Mouse (Mus musculus): ENCODE measurements around the gene Wipf1. TPM values are rescaled to one million over a fixed set of nuclear protein-coding genes. Genes with fewer than 3 reads are reported as not detected.

Gene Wipf1
- total RNA-seq, 2 experiments from 2014 or later, result 9.7 to 10.8 TPM

DNA sequence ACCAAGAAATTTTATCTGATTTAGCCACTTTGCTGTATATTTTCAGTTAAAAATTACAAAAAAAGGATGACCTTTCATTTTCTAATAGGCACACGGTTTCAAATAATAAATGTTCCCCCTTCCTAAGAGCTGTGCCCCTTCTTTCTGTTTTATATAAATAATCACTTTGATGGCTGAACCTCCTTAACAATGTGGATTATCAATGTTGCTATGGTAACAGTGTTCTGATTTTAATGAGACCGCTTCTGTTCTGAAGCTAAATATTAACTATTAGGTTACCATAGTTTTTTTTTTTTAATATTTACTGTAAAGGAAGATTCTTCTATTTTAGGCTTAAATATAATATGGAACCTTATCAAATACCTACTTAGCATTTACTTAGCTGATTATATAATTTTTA lies 89.2 kb downstream of the Wipf1 start:
- DNase-seq (ENCODE audit: low spot score in 2 of 2), result no peak

DNA sequence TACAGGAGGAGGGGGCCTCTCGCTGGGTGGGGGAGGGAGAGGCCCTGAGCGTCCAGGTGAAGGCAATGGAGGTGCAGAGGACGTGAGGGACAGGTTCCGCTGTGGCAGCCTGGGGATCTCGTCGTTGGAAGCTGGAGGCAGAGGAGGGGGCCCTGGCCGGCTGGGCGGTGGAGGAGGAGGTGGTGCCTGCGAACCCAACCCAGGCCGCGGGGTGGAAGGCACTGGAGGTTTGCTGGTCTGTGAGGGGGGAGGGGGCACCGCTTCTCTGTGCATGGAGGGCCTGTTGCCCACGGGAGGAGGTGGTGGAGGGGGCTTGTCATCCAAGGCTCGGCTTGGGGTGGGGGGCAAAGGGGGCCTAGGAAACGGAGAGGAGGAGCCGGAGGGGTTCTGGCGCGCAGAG lies 92.6 kb downstream of the Wipf1 start:
- no peak for DNase-seq (ENCODE audit: low spot score in 2 of 2)

DNA sequence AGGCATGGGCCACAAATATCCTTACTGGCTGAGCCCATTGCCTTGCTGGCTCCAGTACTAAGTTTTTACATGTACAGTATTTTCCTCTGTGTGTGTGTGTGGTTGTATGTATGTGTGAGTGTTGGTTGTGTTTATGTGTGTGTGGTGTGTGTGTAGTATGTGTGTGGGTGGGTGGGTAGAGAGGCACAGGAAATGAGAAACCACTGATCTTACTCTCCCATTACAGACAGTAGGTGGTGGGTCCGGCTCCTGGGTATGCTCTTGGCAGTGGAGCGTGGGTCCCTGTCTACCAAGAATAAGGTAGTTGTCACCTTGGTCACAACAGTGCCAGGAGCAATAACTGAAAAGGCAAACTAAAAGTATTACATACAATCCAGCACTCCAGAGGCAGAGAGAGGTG lies 93.7 kb downstream of the Wipf1 start:
- DNase-seq (ENCODE audit: low spot score in 2 of 2), result no peak

DNA sequence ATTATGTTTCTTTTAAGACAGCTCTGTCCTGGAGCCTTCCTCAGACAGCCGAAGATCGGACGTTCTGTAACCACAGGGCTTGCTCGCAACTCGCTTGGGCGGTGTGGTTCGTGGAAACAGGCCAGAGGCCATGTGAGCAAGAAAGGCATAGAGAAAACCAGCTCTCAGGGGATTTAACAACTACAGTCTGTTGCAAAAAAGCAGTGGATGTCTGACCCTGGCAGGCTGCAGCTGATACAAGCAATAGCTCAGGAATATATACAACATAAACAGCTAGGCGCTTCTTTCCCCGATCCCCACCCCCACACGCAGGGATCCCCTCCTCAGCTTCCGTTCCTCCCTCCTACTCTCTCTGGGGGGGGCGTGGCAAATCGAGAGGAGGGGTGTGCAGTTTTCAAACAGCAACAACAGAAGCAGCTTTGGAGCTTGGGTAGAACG lies 97.6 kb downstream of the Wipf1 start:
- peak in 1 of 2 experiments; percentile 35 for DNase-seq (ENCODE audit: low spot score in 2 of 2)

DNA sequence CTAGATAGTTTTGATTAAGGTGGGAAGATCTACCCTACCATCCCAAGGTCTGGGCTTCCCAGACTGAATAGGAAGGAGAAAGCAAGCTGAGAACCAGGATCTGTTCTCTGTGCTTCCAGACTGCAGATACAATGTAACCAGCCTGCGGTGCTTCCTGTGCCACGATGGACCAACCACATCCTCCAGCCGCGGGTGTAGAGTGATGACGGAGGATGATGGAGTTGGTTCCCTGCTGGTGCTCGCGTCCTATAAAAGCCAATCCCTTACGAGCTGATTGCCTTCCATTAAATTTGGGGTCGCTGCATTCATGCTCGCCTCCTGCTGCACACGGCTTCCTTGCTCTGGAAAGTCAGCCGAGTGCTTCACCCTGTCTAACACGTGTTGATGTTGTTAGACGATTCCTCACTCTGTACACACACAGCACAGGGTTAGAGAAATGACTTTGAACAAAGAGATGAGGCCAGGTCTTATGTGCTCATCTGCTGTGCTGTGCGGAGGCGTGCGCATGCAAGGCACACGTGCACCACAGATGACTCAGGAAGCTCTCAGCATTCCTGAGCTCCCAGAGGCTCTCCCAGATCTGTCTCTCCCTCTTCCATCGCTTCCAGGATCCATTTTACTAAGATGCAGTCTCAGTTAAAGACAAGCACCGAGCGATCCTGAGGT lies 100.6 kb downstream of the Wipf1 start:
- DNase-seq (ENCODE audit: low spot score in 2 of 2), result no peak

DNA sequence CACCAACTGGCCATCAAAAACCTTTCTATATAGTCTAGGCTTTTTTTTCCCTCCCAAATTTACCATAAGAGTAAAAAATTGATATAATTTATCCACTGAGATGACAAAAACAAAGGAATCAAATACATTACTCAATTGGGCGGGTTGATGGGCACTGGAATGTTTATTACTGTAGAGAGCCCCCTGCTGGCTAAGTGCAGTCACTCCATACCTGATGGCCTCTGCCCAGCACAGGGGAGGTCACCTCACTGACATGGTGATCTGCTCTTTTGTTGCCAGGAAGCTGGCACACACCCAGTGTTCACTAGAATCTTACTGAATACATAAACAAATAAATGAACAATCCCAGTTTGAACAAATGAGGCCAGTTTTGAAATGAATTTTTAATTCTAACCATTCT lies 102.2 kb downstream of the Wipf1 start:
- DNase-seq (ENCODE audit: low spot score in 2 of 2), result peak in 1 of 2 experiments; percentile 34

DNA sequence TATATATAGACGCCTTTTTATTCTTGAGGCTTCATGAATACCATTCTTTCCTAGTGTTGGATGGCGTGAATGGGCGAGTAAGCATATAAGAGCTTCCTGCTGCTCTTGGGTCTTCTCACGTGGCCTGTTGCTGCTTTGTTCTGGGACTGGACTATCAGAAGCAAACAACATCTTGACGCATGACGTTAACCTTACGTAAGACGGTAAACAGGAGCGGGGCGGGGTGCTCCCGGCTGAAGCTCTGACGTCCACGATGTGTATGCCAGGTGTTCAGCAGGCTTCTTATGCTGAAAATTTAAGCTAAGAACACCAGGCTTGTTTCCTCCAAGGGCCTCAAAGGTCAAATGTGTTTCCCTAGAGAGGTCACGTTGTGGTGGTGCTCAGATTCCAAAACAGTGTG lies 103.7 kb downstream of the Wipf1 start:
- no peak for DNase-seq (ENCODE audit: low spot score in 2 of 2)

DNA sequence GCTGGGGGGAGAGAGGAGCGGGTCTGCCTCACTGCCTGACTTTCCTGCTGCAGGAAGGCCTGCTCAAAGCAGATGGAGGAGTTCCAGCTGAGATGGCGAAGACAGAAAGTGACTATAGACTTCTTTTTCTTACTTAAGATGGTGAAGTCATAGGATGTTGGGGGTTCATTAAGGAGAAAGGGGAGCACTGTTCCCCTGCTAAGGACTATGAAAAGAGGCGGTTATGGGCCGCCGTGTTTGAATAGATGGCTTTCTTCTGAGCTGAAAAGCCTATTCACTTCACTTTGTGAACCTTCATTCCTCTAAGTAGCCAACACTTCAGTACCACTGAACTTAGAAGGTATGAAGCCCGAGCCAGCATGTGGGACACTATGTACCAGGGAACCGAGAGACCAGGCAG lies 109.8 kb downstream of the Wipf1 start:
- DNase-seq (ENCODE audit: low spot score in 2 of 2), result no peak

DNA sequence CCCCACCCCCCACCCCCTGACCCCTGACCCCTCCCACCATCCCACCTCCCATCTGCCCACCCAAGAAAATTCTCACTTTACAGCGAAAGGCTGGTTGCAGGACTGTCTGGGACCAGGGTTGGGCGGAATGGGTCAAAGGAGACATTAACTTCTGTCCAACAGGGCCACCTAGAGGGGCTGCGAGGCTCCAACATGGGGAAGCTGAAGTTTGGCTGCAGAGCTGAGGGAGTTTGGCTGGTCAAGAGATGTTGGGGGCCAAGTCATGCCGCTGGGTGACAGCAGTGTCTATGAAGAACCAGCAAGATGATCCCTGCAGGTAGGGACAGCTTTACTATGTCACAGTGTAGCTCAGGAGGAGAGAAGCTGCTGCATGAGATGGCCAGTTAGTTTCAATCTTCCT lies 110.2 kb downstream of the Wipf1 start:
- DNase-seq (ENCODE audit: low spot score in 2 of 2), result peak; percentile 51 to 59

DNA sequence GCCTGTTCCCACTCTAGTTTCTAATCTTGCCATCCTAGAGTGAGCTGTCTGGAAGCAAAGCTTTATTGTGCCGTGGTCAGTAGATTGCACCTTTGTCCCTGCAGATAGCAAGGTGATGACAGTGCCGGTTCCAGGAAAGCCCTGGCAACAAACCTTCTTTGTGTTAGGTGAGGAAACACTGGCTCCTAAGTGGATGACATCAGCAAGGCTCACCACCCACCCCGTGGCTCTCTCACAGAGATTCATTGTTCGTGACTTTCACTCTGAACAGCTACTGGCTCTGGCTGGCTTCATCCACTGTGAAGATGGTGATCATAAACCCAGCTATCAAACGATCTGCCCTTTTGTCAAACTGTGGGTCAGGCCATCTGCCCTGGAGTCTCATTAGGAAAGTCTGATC lies 113.6 kb downstream of the Wipf1 start:
- DNase-seq (ENCODE audit: low spot score in 2 of 2), result no peak

DNA sequence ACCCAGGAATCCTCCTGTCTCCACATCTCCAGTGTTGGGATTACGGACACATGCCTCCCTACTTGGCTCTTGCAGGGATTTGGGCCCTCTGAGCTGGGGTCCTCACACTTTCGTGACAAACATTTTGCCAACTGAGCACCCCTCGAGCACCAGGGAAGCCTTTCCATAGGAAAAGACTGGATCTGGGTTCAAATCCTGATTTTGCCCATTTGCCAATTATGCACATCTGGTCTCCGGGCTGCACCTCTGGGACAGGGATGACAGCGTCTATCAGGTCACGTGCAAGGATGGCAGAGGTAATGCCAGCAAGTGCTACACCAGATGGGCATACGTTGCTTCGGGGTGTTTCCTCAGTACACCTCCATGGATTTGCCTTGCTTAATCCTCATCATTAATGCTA lies 119.5 kb downstream of the Wipf1 start:
- DNase-seq (ENCODE audit: low spot score in 2 of 2), result no peak

DNA sequence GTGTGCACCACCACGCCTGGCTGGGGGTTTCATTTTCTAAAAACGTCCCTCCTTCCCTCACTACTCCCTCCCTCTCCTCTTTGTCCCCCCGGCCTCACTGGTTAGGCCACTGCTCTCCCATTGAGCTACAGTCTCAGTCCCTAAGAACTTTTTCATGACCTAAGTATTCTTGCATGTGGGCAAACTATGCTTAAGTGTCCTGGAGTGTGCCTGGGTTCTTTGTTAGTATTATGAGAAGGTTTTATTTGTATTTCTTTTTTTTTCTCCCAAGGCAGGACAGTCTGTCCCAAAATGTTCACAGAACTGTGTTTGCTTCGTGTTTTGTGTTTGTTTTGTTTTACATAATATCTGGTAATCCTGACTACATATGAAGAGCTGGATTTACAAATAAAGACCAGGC lies 121.9 kb downstream of the Wipf1 start:
- DNase-seq (ENCODE audit: low spot score in 2 of 2), result no peak

DNA sequence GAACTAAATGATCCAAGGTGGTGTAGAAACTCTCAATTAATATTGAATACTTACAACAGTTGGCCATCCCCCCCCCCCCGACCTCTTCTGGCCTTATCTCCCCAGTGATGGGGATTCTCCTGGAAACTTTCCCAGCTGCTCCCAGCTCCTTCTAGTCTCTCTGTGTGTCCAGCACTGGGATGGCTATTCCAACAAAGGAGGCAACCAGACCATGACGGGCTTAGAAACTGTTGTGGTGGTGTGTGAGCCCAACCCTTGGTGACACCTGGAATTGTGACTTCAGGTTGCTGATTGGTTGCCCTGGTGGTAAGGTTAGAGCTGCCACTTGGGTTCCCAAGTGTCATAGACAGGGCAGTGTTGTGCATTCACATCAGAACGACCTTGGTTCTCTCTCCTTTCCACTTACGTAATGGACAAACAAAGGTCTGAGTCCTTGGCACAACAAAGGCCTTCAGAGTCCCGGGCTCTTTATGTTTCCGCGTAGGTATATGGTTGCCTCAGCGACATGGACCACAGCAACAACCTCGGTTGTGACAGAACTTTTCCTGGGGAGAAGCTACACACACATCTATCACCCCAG lies 123.1 kb downstream of the Wipf1 start:
- no peak for DNase-seq (ENCODE audit: low spot score in 2 of 2)

DNA sequence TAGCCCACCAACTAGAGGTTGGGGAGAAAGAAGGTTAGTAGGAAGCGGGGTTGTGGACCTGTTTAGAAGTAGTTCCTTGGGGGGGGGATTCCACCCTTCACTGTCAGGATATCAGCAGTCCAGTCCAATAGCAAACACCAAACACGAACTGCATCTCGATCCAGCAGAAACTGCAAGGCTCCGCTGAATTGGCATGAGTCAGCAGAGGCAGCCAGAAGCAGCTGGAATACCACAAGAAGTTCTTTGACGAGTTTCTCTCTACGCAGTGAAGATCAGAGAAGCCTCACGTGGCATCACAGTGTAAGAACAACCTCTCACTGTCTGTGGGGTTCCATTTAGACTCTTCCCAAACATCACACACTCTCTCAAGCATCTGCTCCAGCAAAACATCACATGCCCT lies 124.6 kb downstream of the Wipf1 start:
- DNase-seq (ENCODE audit: low spot score in 2 of 2), result no peak

DNA sequence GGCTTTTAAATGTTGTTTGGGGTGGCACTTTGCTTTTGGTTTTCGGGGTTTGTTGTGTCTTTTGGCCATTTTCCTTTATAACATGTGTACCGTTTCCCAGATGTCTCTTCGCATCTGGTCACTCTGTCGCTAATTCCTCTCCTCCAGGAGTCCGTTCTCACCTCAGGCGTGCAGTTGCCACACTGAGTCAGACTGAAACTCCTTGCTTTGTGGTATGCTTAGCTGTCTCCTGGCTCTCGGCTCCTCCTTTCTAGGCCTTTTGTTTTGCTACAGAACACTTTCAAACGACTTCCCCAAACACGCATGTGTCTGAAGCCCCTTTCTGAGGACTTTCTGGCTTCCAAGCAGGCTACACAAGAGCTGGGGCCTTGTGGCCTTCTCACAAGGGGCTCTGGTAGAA lies 125.1 kb downstream of the Wipf1 start:
- no peak for DNase-seq (ENCODE audit: low spot score in 2 of 2)

DNA sequence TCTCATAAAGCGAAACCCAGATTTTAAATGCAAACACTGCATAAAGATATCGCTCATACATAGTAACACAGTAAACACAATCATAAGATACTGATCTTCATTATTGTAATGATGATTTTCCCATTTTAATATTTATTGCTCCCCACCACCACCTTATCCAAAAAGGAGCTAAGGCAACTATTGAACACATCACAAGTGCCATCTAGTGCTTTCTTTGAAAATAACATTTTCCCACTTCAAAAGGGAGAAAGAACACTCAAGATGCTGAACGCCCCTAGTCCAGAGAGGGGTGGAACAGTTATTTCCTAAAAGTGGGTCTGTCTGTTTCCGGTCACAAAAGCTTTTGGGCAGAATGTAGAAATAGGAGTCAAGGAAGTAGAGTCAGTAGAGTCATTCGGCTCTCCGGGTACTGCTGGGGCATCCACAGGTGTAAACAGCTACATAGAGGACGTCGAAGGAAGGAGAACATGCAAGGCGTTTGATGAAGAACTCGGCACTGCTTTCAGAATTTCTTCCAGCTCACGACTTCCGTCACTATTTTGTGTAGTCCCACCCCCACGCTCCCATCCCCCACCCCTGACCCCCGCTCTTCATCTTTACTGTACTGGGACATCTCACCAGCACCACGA lies 126.0 kb downstream of the Wipf1 start:
- no peak for DNase-seq (ENCODE audit: low spot score in 2 of 2)

DNA sequence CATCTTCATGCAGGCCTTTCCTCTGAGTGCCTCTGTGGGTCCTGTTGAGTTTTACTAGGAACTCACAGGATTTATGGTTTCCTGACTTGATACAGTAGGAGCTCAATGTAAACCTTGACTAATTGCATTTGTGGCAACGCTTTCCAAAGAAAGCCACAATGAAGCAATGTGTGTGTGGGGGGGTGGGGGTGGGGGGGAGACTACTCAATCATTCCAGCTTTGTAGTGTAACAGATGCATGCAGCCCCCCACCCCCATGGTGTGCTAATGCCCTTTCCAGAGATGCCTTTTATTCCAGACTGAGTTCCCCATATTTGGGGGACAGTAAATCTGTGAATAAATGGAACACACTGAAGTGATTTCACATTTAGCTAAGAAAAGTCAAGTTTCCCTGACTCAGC lies 127.8 kb downstream of the Wipf1 start:
- no peak for DNase-seq (ENCODE audit: low spot score in 2 of 2)

DNA sequence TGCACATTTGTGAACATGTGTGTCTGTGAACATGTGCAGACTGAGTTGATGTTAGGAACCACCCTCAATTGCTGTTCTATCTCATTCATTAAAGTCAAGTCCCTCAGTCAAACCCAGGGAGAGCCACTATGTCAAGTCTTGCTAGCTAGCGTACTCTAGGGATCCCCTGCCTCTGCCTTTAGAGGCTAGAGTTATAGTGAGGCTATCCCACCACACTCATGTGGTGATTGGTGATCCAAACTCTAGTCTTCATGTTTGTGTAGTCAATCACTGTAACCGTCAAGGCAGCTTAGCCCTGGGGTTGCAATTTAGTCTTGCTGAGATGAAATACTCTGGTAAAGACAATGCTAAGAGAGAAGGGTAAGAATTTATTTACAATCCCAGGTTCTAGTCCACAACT lies 132.1 kb downstream of the Wipf1 start:
- DNase-seq (ENCODE audit: low spot score in 2 of 2), result no peak

DNA sequence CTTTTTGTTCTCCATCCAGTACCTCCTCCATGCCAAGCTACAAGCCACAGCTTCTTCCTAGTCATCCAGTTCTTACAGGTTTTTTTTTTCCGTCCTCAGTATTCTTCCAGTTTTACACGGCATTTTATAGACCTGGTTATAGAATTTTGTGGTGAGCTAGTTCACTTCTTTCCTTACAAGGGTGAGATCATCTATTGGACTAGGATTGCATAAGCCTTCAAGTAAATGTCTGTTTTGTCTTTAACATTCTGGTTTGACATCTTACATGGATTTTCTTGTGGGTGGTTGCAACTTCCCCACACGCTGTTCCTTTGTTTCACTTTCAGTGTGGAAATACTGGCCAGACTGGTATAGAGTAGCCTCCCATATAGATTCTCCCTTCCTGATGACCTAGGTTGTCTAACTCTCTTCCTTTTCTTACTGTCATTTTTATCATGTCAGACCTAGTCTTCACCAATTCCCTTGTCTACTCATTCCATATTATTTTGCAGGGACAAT lies 132.7 kb downstream of the Wipf1 start:
- DNase-seq (ENCODE audit: low spot score in 2 of 2), result no peak

DNA sequence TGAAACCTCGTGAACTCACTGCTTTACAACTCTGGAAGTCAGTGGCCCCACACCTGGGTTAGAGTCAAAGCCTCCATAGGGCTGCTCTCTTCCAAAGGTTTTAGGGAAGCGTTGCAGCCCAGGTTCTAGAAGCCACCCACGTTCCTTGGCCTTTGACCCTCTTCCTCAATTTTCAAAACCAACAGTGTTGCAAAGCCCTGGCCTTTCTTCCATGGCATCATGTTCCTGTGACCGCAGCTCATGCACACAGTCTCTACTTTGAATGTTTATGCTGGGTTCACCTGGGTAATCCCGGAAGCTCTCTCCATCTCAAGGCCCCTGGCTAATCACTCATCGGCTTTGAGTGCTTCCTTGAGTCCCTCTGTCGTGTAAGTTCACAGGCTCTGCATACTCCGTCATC lies 134.0 kb downstream of the Wipf1 start:
- DNase-seq (ENCODE audit: low spot score in 2 of 2), result no peak

DNA sequence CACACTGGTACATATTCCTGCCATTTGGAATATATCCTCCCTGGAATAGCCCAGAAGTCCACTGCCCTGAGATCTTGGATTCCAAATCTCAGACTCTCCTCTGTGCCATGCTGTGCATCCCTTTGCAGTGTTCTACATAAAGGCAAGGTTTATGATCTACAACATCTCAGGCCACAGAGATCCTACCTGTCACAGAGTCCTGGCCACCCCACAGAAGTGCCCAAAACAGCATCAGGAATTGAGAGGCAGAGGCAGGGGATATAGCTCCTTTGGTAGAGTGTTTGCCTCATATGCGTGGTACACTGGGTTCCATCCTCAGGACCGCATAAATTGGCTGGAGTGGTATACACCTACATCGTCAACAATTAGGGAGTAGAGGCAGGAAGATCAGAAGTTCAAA lies 135.1 kb downstream of the Wipf1 start:
- no peak for DNase-seq (ENCODE audit: low spot score in 2 of 2)

DNA sequence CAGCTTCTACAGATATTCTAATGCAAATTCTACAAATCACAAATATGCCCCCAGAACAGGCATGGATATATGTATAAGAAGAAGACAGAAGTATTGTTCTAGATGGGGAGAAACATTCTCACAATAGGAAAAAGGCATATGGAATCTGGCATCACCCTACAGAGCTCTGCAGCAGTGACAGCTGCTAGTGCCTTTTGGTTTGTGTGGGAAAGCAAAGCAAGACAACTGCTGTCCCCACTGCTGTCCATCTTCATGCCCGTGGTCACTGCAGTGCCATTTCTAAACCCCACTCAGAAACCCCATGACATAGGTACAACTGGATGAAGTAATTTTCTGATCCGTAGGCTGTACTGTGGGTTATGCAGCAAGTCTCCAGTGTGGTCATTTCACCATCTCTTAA lies 136.8 kb downstream of the Wipf1 start:
- no peak for DNase-seq (ENCODE audit: low spot score in 2 of 2)

DNA sequence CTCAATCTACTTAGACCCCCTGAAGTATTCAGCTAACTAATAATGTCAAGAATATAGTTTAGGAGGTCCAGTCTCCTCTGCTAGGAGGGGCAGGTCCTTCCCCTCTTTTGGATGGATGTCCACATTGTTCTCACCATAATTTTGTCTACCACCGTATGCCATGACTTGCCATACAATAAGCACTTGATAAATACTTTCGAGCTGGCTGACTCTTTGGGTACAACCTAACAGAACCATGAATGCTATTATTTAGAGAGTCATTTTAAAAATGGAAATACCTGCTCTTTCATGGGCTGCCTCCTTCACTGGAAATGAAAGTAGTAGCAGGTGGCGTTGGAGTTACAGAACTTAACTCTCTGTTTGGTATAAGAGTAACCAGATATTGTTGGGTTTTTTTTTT lies 139.6 kb downstream of the Wipf1 start:
- no peak for DNase-seq (ENCODE audit: low spot score in 2 of 2)

All from layer of hippocampus, postnatal 10 days (tissue).